Mouse (Mus musculus): ENCODE results near the gene Trmt112. TPM values are rescaled to one million over a fixed set of nuclear protein-coding genes. Genes with fewer than 3 reads are reported as not detected.
"Not testable (repeated sequence)": the region's sequence is repeated elsewhere in the genome, so short reads cannot be mapped to it uniquely, and the experiment has no call there.

Gene Trmt112
- 10 to 100 TPM; 37.7 to 39.3 TPM for total RNA-seq (2021)
- long read RNA-seq, experiment 1, transcript Trmt112-202 (4 exons, 985 nt) = major isoform, 37 of 39 reads
- long read RNA-seq, experiment 1, partial matches to known transcripts = 0 of 39 reads
- long read RNA-seq, experiment 1, other reads (novel, unspliced or antisense) = 2 of 39 reads
- long read RNA-seq, experiment 2, transcript Trmt112-202 (4 exons, 985 nt) = major isoform, 30 of 30 reads
- long read RNA-seq, experiment 2, partial matches to known transcripts = 0 of 30 reads
- long read RNA-seq, experiment 2, other reads (novel, unspliced or antisense) = 0 of 30 reads

DNA sequence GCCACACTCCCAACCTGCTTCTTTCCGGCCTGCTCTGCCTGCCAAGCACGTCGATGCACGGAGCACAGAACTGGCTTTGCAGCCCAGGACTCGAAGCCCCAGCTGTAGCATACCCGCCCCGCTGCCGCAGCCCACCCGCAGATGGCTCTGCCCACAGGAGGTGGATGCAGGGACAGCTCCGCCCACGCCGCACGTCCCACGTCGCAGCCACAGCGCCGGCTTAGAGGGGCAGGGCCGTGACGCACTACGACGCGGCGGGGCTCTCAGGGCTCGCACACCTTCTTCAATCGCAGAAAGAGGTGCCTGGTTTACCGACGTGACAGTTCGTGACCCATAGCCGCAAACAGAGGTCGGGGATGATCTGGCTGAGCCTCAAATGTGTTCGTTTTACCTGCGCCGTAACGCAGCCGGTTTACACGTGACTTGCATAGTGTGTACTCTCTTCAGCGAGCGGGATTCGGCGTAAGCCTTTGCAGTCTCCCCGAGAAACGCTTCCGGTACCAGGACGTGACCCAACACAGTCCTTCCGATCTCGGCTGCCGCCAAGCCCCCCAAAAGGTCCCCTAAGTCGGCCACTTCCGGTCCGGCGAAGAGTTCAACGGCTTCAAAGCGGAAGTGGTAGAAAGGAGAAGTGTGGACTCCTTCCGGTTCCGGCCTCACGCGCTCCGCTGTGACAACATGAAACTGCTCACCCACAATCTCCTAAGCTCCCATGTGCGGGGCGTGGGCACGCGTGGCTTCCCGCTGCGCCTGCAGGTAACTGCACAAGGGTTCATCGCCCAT lies at the start of gene Trmt112, which contains the start of gene Prdx5:
TSS of gene Trmt112 (plus strand) at position 192 of the 783 bp plus-strand sequence.
TSS of gene Prdx5 (minus strand) at position 600 of the 783 bp plus-strand sequence.
- peak; percentile 90 to 94 for DNase-seq

DNA sequence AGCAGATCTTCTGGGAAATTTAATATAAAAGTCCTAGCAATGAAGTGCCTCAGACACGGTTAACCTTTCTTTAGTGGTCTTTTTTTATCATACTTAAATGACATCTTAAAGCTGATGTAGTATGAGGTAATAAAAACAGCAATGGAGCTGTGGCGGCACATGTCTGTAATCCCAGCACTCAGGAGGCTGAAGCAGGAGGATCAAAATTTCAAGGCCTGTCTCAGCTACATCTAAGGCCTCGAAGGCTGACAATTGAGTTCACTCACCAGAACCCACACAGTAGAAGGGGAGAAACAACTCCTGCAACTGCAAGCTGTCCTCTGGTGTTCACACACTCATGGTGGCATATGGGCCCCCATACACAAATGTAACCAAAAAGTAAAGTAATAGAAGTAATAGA lies 49.5 kb upstream of the Trmt112 start:
- DNase-seq = no peak

DNA sequence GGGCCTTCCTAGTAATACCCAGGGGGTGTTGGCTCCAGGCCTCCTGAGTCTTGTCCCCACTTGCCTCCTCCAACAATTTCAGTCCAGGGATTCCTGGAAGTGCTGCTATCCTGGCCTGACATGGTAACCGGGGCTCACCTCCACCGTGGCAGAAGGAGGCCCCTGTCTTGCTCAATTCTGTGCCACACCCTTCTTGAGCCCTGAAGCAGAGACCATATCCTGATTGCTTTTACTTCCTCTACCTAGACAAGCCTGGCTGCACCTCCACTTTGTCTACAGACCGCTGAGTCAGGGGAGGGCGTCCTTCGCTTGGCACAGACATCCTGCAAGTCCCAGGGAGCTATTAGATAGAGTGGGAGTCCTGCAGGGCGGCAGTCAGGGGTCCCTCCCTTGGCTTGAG lies 48.8 kb upstream of the Trmt112 start:
- DNase-seq = no peak

DNA sequence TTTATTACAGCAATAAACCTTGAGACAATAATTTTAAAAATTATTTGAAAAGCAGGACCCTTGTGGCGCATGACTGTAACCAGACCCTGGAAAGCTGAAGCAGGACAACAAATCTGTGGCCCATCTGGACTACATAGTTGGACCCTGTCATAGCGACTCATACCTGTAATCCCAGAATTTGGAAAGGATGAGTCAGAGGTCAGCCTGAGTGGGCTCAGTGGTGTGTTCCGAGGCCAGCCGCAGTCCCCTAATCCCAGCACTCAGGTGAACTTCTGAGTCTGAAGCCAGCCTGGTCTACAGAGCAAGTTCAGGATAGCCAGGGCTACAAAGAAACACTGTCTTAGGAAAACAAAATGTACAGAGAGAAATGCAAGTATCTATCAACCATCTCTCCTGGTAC lies 48.0 kb upstream of the Trmt112 start:
- no peak for DNase-seq

DNA sequence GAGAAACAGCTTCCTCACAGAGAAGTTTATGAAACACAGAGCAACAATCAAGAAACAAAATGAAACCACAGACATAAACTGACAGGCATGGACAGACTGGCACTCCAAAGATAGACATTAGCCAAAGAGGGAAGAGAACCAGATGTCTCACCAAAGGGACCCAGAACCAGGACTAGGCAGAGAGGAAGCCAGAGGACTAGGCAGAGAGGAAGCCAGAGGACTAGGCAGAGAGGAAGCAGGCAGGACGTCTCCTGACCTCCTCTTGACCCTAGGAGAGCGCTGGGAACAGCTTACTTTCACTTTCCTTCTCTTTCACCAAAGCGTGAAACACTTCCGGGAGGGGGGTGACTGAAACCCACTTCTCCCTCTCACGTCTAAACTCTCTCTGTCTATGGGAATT lies 40.1 kb upstream of the Trmt112 start:
- DNase-seq = peak; percentile 75 to 89

DNA sequence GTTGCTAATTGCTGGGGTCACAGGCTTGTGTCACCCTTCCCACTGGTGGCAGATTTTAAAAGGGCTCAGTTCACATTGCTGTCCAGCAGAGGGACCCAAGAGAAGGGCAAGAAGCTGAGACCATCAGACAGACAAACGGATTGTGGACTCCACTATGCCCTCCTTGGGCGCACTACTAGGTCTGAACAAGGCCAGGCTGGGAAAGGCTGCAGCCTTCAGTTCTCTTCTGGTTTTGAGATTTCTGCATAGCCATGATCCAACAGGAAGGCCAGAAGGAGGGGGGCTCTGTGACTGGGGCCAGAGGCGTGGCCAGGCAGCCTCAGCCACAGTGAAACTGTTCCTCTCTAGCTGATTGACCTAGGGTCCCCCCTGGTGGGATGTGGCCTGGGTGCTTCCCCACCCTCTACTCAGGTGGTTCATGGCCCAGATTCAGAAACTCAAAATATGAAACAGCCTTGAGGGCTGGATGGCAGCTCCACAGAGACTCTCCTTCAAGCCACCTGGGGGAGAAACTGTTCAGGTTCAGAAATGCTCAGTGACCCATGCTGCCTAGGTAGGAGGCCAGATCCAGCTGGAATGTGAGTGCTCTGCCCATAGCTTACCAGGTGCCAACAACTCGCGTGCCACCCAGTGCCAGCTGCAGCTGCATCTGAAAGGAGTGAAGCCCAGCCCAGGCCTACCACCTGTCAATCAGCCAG lies 37.8 kb upstream of the Trmt112 start:
- DNase-seq = peak in 1 of 2 experiments; percentile 44

DNA sequence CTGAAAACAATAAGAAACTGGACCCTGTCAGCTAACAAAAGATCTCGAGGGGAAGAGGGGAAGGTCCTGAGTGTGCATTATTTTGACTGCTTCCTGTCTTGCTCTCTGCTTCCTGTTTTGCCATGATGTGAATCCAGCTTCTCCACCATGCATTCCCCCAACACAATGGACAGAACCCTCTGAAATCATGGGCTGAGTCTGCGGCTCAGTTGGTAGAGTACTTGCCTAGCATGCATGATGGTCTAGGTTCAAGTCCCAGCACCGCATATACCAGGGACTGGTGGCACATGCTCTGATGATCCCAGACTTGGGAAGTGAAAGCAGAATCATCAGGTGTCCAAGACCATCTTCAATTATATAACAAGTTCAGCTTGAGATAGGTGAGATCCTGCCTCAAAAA lies 36.8 kb upstream of the Trmt112 start:
- no peak for DNase-seq

DNA sequence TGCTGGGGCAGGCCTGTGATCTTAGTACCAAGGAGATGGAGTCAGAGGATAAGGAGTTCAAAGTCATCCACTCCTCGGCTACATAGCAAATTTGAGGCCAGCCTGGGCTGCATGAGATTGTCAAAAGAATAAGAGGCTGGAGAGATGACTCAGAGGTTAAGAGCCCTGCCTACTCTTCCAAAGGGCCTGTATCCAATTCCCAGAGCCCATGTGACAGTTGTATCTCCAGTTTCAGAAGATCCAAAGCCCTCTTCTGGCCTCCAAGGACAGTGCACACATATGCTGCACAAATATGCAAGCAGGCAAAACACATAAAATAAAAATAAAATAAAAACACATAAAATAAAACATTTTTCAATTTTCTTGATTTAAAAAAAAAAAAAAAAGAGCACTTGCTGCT lies 35.2 kb upstream of the Trmt112 start:
- no peak for DNase-seq

DNA sequence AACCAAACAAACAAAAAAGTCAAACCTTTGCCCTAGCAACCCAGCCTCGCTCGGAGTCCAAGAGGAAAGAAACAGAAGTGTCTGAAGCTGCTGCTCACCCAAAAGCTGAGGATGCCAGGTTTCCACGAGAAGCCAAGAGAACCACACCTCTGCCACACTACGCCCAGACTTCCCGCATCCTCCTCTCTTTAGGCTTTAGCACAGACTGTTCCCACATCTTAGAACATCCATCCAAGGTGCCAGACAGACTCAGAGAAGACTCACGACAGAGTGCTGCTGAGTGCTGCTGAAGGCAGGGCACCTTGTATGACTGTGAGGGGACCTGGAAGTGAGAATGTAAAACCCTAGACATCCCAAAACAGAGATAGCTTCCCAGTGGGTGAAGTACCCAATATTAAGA lies 33.7 kb upstream of the Trmt112 start:
- DNase-seq = no peak

DNA sequence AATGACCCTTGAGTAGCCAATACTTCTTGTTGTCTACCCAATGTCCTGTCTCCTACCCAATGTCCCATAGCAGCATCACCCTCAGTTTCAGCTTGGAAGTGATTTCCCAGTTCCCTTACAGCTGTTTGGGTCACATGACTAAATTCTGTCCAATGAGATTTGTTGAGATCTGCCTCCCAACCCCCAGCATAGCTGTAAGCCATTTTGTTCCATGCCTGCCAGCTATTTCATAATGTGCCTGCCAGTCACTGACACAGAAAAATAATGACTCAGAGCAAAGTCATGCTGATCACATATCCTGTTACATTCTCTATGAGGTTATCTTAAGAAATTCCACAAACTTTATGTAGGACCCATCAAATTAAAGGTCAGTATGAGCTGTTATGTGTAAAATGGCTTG lies 32.7 kb upstream of the Trmt112 start:
- DNase-seq = no peak

DNA sequence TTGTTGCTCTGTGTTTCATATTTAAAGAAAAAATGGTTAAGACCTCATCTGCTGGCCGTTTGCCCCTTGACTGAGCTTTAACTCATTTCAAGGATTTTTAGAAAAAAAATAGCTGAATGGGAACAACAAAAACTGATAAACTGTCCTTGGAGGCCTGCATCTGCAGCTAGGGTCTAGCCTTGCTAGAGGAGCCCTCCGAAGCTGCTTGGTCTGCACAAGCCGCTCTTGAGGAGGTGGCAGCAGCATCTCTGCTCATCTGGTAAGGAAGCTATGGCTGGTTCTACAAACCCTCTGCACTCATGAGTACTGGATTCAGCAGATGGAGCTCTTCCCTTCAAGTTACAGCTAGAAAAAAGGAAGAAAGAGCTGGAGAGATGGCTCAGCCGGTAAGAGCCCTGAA lies 31.5 kb upstream of the Trmt112 start:
- no peak for DNase-seq

DNA sequence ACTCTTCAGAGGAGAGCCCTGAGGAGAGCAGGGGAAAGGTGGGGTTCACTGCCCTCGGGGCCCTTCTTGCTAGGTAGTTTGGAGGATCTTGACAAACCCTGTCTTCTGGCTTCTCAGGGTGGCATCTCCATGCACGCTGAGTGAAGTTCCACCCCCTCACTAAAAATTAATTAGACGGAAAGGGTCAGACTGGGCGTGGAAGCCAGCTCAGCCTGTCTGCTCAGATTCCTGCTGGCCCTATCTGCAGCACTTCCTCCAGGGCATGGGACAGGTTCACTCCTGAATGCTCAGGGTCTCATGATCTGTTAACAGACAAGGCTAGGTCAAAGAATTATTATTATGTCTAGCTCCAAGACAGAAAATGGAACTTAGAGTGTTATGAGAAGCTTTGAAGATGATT lies 17.0 kb upstream of the Trmt112 start:
- DNase-seq = no peak

DNA sequence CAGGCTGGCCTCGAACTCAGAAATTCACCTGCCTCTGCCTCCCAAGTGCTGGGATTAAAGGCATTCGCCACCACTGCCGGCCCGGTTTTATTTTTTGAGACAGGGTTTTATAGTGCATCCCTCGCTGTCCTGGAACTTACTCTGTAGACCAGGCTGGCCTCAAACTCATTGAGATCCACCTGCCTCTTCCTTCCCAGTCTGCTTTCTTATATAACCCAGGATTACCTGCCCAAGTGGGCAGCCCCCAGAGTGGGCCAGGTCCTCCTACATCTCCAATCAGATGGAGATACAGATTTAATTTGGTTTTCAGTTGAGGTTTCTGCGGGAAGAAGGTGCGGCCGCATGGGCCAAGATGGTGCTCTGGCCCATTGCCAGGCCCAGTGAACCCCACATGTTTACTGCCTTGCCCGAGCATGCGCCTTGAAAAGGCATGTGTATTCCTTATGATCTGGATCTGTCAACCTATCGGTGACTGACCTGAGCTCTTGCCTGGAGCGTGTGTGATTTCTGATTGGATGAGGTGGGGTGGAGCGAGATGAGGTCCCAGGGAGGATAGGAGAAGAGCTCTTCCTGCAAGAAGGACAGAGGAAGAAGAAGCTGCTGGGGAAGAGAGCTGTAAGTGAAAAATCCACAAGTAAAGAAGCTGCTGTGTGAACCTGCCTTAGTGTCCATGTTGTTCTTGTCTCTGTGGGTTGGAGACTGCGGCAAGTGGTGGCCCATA lies 15.6 kb upstream of the Trmt112 start:
- no peak for DNase-seq

DNA sequence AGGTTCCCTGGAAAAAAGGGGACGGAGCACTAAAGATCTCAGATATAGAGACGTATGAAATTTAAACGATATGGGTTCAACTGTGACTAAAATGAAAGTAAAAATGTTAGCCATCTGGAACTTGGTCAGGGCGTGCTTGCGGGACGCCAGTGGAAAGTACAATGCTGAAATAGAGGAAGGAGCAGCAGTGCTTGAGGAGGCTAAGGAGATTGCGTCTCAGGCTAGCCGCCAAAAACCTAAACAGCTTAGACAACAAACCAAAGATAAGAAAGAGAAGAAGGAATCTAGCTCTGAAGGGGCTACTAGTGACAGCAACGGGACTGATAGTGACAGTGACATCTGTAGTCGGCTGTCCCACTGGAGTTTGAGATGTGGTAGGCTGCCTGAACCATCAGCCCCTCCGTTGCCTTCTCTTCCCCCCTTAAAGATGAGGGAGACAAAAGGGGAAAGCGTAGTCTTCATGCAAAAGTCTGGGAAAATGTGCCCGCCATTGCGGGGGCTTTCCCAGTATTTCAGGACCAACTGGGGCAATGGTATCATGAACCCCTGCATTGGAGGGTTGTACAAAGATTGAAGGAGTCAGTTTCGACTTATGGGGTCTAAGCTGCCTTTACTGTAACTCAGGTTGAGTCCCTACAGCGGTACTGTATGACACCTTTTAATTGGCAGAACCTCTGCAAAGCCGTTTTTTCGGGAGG lies 13.7 kb upstream of the Trmt112 start:
- DNase-seq = not testable (repeated sequence)

DNA sequence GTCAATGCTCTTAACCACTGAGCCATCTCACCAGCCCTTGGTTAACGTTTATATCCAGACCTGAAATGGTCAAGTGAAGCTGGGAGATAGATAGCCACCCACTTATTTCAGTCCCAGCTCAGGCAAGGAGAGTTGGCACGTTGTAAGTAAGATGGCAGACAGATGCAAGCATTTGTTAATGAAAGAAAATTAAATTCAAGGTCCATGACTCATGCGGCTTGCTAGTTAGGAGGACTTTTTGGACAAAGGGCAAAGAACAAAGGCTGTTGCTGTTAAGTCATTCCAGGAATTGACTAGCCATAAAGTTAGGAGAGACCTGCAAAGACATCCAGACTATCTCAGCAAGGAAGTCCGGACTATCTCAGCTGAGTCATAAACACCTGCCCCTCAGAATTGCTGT lies 9.9 kb upstream of the Trmt112 start:
- no peak for DNase-seq

DNA sequence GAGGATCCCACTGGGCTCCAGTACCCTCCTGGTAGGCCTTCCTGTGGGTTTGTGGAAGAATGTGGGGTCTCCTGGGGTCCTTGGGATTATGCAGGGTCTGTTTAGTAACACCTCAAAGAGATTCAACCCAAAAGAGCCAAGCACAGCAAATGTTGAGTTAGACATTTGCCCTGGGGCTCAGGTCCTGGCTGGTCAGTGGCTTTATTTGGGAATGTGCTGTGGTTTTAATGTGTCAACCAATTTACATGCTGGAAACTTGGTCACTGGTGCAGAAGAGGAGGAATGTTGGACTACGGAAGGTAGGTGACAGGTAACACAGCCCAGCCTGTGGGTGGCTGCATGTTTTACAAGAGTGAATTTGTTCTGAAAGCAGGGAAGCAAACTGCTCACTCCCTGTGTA lies 6.5 kb upstream of the Trmt112 start:
- DNase-seq = no peak

DNA sequence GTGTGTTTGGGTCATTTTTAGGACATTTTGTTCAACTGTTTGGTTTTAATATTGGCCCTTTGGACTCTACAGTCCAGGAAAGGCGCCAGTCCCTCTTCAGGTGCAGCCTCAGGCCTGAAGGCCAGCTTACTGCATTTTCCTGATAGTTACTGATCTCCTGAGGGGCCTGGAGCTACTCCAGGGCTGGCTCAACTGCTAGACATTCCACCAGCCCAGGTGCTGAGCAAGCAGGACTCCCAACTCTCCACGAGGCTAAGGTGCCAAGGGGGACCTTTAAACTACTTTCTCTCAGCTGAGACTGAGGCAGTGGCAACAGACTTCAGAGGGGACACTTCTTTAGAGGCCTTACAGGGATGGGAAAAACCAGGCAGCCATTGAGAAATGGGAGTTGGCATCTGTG lies 4.7 kb upstream of the Trmt112 start:
- DNase-seq = no peak

DNA sequence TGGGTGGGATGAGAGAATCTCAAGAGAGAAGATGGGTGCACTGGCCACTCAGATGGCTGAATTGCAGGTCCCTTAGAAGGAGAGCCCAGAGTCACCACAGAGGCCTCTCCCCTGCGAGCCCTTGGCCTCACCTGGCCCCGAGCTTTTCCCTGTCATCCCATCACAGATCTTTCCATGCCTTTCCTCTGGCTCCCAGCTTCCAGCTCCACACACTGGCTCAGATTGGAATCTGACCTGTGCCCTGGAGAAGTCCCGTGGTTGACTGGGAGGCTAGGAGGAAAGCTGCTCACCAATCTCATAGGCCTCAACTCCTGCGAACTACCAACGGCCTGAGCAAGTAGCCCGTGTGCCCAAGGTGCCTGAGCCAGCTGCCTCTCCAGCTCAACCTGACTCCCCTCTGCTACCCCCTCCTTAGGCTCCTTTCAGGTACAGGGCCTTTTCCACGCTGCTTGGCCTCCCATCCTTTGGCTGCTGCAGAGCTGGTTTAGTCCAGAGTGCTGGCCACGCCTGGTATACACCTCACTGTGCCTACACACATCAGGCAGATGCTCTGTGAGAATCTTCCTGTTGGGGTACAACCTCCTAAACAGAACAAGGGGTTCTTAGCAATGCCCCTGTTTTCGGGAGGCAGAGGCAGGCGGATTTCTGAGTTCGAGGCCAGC lies 3.9 kb upstream of the Trmt112 start:
- DNase-seq = no peak

DNA sequence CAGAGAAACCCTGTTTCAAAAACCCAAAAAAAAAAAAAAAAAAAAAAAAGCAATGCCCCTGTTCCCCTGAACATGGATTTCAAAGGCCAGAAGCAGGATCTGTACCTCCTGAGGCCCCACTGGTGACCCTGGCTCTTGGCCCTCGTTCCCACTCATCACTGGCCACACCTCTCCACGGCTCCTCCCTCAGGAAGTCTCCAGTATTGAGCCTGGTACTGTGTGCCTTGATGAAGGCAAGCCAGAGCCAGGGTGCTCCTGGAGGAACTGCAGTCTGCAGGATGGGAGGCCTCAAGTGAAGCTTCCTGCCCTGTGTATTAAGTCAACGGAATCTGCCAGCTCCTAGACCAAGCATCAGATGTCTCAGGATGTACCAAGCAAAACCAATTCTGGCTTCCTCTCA lies 3.3 kb upstream of the Trmt112 start:
- DNase-seq = no peak

DNA sequence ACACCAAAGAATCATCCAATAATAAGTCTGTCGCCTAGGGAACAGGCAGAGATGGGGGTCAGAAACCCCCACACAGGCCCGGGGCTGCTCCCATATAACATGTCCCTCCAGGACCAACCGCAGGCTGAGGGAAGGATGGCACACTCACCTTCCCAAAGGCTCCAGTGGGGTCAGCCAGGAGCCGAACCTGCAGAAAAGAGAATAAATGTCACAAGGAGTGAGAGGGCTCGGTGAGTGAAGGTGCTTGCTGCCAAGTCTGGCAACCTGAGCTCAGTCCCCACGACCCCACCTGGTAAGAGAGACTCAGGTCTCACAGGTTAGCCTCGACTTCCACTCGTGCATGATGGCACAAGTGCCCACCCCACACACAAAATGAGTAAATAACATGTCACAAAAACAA lies 2.4 kb upstream of the Trmt112 start:
- DNase-seq = no peak

DNA sequence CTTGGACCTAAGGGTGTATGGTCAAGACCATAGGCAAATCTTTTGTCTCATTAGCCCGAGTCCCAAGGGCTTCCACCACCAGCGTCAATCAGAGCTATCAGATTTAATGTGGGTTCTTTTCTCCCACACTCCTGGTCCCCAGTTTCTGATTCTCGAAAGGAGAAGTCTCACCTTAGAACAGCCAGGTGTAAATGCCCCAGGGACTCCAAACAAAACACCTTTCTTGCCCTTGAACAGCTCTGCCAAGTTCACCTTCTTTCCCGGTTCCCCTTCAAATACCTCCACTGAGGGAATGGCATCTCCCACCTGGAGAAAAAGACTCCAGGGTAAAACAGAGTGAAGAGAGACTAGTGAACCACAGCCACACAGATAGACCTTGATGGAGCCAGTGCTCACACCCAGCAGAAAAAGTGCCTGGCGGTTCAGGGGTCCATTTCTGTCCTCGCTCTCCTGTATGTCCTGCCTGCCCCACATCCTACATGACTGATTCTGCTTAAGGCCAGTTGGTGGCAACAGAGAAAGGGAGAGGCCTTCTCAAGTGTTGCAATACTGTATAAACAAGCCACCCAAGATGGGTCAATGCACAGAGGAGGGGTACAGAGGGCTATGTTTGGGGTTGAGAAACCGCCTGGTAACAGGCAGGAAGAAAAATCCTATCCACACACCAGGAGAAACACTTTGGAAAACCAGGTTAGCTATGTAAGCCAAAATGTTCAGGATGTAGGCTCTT lies 1.5 kb upstream of the Trmt112 start:
- DNase-seq = no peak
